Mouse (Mus musculus) heart, embryonic 14.5 days (tissue): ENCODE measurements around the gene Wbp11. TPM values are rescaled to one million over a fixed set of nuclear protein-coding genes. Genes with fewer than 3 reads are reported as not detected.
A peak's percentile ranks its signal among the peaks of the same experiment; 100 is the strongest.

ENCODE experiments used
- ATAC-seq: fragments of 200-750 bp; cut with Nextera tagmentation; 2 replicates; pipeline ENCODE4 v1.8.0; 2017; ENCODE audit warnings: low read depth, moderate TSS enrichment; ENCODE audit not compliant: insufficient number of reproducible peaks, insufficient read depth, low FRiP score
- H3K27ac ChIP-seq, 2 experiments: fragments of 200-500 bp in 1 of 2; fragments of 300-500 bp in 1 of 2; sonication (generic) in 1 of 2; replicated peaks in 1 of 2; 2 replicates each; pipeline ENCODE4 v1.5.1; 2012 to 2014; ENCODE audit warnings: low read depth in 2 of 2, low read length in 2 of 2, control low read depth in 1 of 2, mild to moderate bottlenecking in 1 of 2, mixed read lengths in 1 of 2; ENCODE audit not compliant: control insufficient read depth in 1 of 2, insufficient read depth in 1 of 2
- H3K27me3 ChIP-seq: fragments of 300-500 bp; sonication (generic); 2 replicates; pipeline ENCODE4 v1.6.1; 2014; ENCODE audit warnings: mild to moderate bottlenecking, low read length, control low read depth; ENCODE audit not compliant: control insufficient read depth, insufficient read depth
- H3K36me3 ChIP-seq: fragments of 300-500 bp; sonication (generic); 2 replicates; pipeline ENCODE4 v1.6.1; 2014; ENCODE audit warnings: mild to moderate bottlenecking, control low read depth, low read length, mixed read lengths; ENCODE audit not compliant: control insufficient read depth, insufficient read depth
- H3K4me1 ChIP-seq, 2 experiments: fragments of 200-500 bp in 1 of 2; fragments of 300-500 bp in 1 of 2; sonication (generic) in 1 of 2; 2 replicates each; pipeline ENCODE4 v1.6.1; 2012 to 2014; ENCODE audit warnings: low read length in 2 of 2, control low read depth in 1 of 2, mixed read lengths in 1 of 2; ENCODE audit not compliant: control insufficient read depth in 2 of 2, insufficient read depth in 2 of 2
- H3K4me2 ChIP-seq: fragments of 300-500 bp; sonication (generic); 2 replicates; pipeline ENCODE4 v1.6.1; 2014; ENCODE audit warnings: mild to moderate bottlenecking, low read length
- H3K4me3 ChIP-seq, 2 experiments: fragments of 200-500 bp in 1 of 2; fragments of 300-500 bp in 1 of 2; sonication (generic) in 1 of 2; 2 replicates each; pipeline ENCODE4 v1.5.1; 2012 to 2014; ENCODE audit warnings: low read length in 2 of 2, mild to moderate bottlenecking in 2 of 2, control low read depth in 1 of 2, low read depth in 1 of 2, moderate library complexity in 1 of 2; ENCODE audit not compliant: control insufficient read depth in 1 of 2, insufficient read depth in 1 of 2
- H3K9ac ChIP-seq: fragments of 300-500 bp; sonication (generic); 2 replicates; pipeline ENCODE4 v1.6.1; 2014; ENCODE audit warnings: mild to moderate bottlenecking, low read length
- H3K9me3 ChIP-seq: fragments of 300-500 bp; sonication (generic); 2 replicates; pipeline ENCODE4 v1.6.1; 2016; ENCODE audit warnings: low read length, control low read depth; ENCODE audit not compliant: control insufficient read depth
- WGBS: fragments of 180-500 bp; shearing (Covaris S2); extraction: QIAGEN DNeasy Blood & Tissue Kit; methylation state at CpG from one replicate; pipeline ENCODE4 v1.1.7; 2014; 5-methylcytosine and 5-hydroxymethylcytosine counted together
- polyA plus RNA-seq: library from polyadenylated mRNA; unstranded; fragments of >200 nt; fragmentation: Nextera tagmentation; extraction: Ambion mirVana; gene quantifications from 2 replicates; pipeline ENCODE4 v1.2.1, GENCODE M21; 2014

The Wbp11 gene
- polyA plus RNA-seq, 1 experiment from 2014 or later, result 67.7 TPM

DNA sequence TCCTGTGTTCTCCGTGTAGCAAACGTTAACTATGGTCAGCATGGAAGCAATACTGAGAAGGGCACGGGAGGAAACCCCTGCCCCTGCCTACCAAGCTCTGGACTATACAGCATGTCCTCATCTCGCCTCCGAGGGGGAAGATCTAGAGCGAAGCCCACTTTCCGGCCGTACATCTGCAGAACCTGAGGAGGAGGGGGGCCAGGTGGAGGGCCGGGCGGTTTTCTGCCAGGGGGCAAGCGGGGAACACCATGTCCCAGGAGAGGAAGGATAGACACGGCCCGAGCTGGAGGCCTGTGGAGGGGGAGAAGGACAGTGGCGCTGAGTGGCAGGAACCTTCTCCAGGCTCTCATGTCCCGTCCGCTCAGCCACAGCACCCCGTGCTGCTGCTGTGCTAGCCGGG, 6.9 kb downstream of the Wbp11 start:
- peaks cover 95% of the 10 kb centered on the region for H3K36me3 ChIP-seq
- 83% methylated on average over 18 of the region's 18 CpGs for WGBS
- 0 out of 2 replicates have a peak overlapping the region, but pooled peaks have one; percentile 25 for H3K9ac ChIP-seq
- no peaks in the 10 kb centered on the region for H3K9me3 ChIP-seq
- peaks cover 2 to 11% of the 10 kb centered on the region in 2 experiments; a peak in 3 of 4 replicates for H3K4me1 ChIP-seq
- no peak overlapping the region for H3K27ac ChIP-seq
- no peaks in the 10 kb centered on the region for H3K27me3 ChIP-seq
- no peak; the same call in 1 of the 2 replicates for ATAC-seq
- no peak overlapping the region for H3K4me3 ChIP-seq
- no peak overlapping the region for H3K4me2 ChIP-seq

DNA sequence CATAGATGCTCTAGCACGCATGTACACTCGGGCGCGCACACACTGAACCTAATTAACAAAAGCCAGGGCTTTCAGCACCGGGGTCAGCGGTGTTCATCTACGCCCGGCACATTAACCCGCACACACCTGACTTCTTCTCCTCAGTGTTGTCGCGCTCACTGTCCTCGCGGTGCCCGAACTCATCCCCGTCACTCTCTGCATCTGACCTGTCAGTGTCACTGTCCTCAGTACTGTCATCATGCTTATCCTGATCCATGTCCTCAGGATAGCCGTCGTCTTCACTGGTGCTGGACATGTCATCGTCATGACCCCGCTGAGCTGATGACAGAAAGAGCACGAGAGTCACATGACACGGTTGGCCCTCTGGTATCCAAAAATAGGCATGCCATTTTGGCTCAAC, 7.7 kb downstream of the Wbp11 start:
- Histone ChIP-seq H3K27me3 (no peaks in the 10 kb centered on the region), H3K4me3 (no peak overlapping the region), H3K4me2 (no peak overlapping the region), H3K36me3 (peaks cover 97% of the 10 kb centered on the region), H3K9ac (no peak overlapping the region), H3K9me3 (no peaks in the 10 kb centered on the region), H3K4me1 (peaks cover 2 to 11% of the 10 kb centered on the region in 2 experiments; a peak in 3 of 4 replicates), H3K27ac (no peak overlapping the region)
- WGBS, result 64% methylated on average over 21 of the region's 21 CpGs
- no peak for ATAC-seq

DNA sequence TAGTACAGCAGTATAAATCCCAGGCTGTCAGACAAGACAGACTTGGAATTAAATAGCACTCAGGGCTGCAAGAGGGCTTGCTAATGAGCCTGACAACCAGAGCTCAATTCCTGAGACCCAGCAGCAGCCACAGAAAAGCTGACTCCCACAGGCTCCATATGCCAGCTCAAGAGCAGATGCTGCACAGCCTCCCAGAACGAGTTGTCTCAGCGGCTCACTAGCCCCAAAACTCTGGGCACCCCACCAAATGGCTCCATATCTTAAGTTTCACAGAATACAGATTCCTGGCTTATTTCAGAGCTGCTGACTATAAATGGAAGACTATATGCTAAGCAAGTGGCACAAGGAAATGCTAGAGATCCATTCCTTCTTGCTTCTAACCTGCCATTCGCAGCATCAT, 10.5 kb downstream of the Wbp11 start:
- WGBS, result 92% methylated on average over 3 of the region's 3 CpGs
- no peaks in the 10 kb centered on the region for H3K9me3 ChIP-seq
- no peak overlapping the region for H3K4me2 ChIP-seq
- H3K27me3 ChIP-seq, result no peaks in the 10 kb centered on the region
- H3K27ac ChIP-seq, result no peak overlapping the region
- H3K4me1 ChIP-seq, result peaks cover 2 to 11% of the 10 kb centered on the region in 2 experiments; a peak in 3 of 4 replicates
- H3K9ac ChIP-seq, result no peak overlapping the region
- ATAC-seq, result no peak
- H3K36me3 ChIP-seq, result peaks cover 99% of the 10 kb centered on the region
- H3K4me3 ChIP-seq, result no peak overlapping the region

DNA sequence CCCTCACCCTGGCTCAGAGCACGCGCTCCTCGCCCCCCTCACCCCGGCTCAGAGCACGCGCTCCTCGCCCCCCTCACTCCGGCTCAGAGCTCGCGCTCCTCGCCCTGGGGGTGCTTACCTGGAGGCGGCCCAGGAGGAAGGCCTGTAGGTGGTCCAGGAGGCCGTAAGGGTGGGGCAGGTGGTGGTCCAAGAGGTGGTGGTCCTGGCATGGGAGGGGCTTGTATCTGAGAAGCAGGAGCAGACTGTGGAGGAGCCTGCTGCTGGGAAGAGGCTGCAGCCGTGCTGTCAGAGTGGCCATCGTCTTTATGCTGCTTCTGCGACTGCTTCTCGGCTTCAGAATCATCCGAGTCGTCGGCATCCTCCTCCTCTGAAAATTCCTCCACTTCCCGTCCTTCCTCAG, 11.2 kb downstream of the Wbp11 start:
- no peaks in the 10 kb centered on the region for H3K27me3 ChIP-seq
- H3K9ac ChIP-seq, result no peak overlapping the region
- H3K9me3 ChIP-seq, result no peaks in the 10 kb centered on the region
- H3K36me3 ChIP-seq, result peaks cover 99% of the 10 kb centered on the region
- no peak overlapping the region for H3K4me3 ChIP-seq
- H3K27ac ChIP-seq, result no peak overlapping the region
- no peak for ATAC-seq
- peaks cover 2 to 11% of the 10 kb centered on the region in 2 experiments; a peak in 3 of 4 replicates for H3K4me1 ChIP-seq
- no peak overlapping the region for H3K4me2 ChIP-seq
- 91% methylated on average over 21 of the region's 21 CpGs for WGBS

DNA sequence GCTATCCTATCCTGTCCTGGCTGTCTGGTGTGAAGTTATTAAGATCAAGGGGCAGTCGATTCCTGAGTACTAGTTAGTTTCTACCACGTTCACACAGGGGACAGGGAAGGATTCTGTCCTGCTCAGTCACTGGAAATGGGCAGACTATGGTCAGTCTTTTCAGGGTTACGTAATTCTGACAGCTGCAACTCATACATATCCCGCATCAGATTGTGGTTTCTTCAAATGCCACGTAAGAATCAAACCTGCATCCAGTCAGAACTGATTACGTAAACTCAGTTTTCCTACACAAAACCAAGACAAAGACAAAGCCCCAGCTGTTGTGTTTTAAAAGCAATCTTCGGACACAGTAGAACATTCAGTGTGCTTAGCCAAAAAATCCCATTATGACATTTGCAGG, 12.7 kb downstream of the Wbp11 start:
- ATAC-seq, result no peak
- no peak overlapping the region for H3K27ac ChIP-seq
- no peak overlapping the region for H3K9ac ChIP-seq
- 98% methylated on average over 7 of the region's 7 CpGs for WGBS
- no peaks in the 10 kb centered on the region for H3K9me3 ChIP-seq
- no peak overlapping the region for H3K4me2 ChIP-seq
- no peak overlapping the region for H3K4me3 ChIP-seq
- H3K27me3 ChIP-seq, result no peaks in the 10 kb centered on the region
- H3K4me1 ChIP-seq, result peaks cover 0 to 1% of the 10 kb centered on the region in 2 experiments; a peak in 2 of 4 replicates
- peaks cover 86% of the 10 kb centered on the region for H3K36me3 ChIP-seq

DNA sequence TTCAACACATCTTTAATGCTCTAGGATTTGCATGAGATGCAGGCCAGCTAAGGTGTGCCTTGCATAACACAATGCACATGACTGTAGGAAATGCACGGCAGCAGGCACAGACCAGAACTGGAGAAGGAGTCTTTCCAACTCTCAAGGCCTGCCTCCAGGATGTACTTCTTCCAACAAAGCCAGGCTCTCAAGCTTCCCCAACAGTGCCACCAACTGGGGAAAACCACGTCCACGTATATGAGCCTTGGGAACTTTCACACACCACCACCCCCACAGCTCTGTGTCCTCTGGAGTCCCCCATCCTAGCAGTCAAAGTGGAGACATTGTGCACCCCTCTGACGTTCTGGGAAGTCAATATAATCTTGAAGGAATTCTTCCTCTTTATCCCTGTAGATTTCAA, 14.9 kb downstream of the Wbp11 start:
- Histone ChIP-seq H3K4me3 (no peak overlapping the region), H3K27me3 (no peaks in the 10 kb centered on the region), H3K9ac (no peak overlapping the region), H3K27ac (no peak overlapping the region), H3K4me1 (peaks cover 7 to 10% of the 10 kb centered on the region in 2 experiments; a peak in 3 of 4 replicates), H3K9me3 (no peaks in the 10 kb centered on the region), H3K36me3 (peaks cover 64% of the 10 kb centered on the region), H3K4me2 (no peak overlapping the region)
- WGBS, result 33% methylated on average over 4 of the region's 4 CpGs
- ATAC-seq, result no peak

DNA sequence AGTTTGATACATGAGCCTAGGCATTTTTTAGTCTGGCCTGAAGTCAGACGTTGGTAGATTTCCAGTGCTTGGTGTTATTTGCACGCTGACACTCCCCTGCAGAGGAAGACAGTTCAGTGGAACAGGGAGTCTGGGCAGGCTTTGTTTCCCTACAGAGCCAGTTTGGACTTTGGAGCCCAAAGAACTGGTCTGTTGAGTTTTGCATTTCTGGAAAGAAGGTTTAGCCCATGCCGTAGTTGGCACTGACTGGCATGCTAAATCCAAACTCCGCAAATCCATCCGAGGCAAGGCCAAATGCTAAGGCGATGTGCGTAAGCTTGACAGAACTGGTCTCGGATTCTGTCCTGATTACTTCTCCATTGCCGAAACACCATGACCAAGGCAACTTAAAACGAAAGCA, 16.8 kb downstream of the Wbp11 start:
- 86% methylated on average over 10 of the region's 10 CpGs for WGBS
- H3K27me3 ChIP-seq, result no peaks in the 10 kb centered on the region
- H3K27ac ChIP-seq, result no peak overlapping the region
- peaks cover 44% of the 10 kb centered on the region for H3K36me3 ChIP-seq
- no peak for ATAC-seq
- no peak overlapping the region for H3K4me3 ChIP-seq
- H3K4me1 ChIP-seq, result peaks cover 7 to 10% of the 10 kb centered on the region in 2 experiments; a peak in 3 of 4 replicates
- no peaks in the 10 kb centered on the region for H3K9me3 ChIP-seq
- no peak overlapping the region for H3K4me2 ChIP-seq
- H3K9ac ChIP-seq, result no peak overlapping the region

DNA sequence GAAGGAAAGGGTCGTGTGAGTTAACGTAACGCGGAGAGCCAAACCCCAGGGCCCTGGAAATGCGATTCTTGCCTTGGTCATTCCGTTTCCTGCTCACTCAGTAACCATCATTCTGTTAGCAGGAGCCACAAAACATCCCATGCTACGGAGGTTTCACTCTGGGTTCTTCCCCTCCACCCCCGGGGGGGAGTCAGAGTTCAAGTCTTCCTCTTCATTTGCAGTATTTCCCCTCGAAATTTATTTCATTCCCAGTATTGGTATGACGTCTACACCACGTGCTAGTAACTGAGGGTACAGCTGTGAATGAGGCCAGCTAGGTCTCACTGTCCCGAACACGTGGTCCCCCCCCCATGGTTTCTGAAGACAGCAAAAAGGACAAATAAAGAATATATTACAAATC, 18.4 kb downstream of the Wbp11 start:
- Histone ChIP-seq H3K36me3 (peaks cover 30% of the 10 kb centered on the region), H3K27ac (no peak overlapping the region), H3K27me3 (no peaks in the 10 kb centered on the region), H3K9ac (no peak overlapping the region; the same call in 1 of the 2 replicates), H3K4me3 (peak overlapping the region; percentile 6 to 77; a peak in 3 of 4 replicates), H3K4me2 (peak overlapping the region; percentile 91), H3K9me3 (no peaks in the 10 kb centered on the region), H3K4me1 (peaks cover 7 to 14% of the 10 kb centered on the region in 2 experiments)
- 66% methylated on average over 13 of the region's 13 CpGs for WGBS
- no peak for ATAC-seq
